Mouse (Mus musculus) testis, adult 2 months (tissue): ENCODE measurements around the gene Myo10. TPM values are rescaled to one million over a fixed set of nuclear protein-coding genes. Genes with fewer than 3 reads are reported as not detected.

ENCODE experiments used
- H3K27ac ChIP-seq: fragments of 200-500 bp; 2 replicates; pipeline ENCODE4 v1.5.1; 2012; ENCODE audit warnings: low read depth, low read length; ENCODE audit not compliant: control insufficient read depth, insufficient read depth
- H3K27me3 ChIP-seq: fragments of 200-500 bp; 2 replicates; pipeline ENCODE4 v1.6.1; 2012; ENCODE audit warnings: mild to moderate bottlenecking, low read length, moderate library complexity; ENCODE audit not compliant: control insufficient read depth, insufficient read depth
- H3K36me3 ChIP-seq: fragments of 200-500 bp; 2 replicates; pipeline ENCODE4 v1.6.1; 2012; ENCODE audit warnings: mild to moderate bottlenecking, low read length; ENCODE audit not compliant: control insufficient read depth, insufficient read depth
- H3K4me1 ChIP-seq: fragments of 200-500 bp; 2 replicates; pipeline ENCODE4 v1.6.1; 2012; ENCODE audit warnings: low read length; ENCODE audit not compliant: control insufficient read depth, insufficient read depth
- H3K4me3 ChIP-seq: fragments of 200-500 bp; 2 replicates; pipeline ENCODE4 v1.5.1; 2012; ENCODE audit warnings: low read depth, mild to moderate bottlenecking, low read length, moderate library complexity, mixed read lengths; ENCODE audit not compliant: control insufficient read depth
- CTCF ChIP-seq: fragments of 200-500 bp; IDR thresholded peaks from 2 replicates; pipeline ENCODE4 v1.5.1; 2012; ENCODE audit warnings: low read depth, mild to moderate bottlenecking, inconsistent platforms, low read length, moderate library complexity; ENCODE audit not compliant: control insufficient read depth, insufficient read depth, insufficient replicate concordance
- POLR2A ChIP-seq: fragments of 200-500 bp; IDR thresholded peaks from 2 replicates; pipeline ENCODE4 v1.6.1; 2012; ENCODE audit warnings: low read depth, mild to moderate bottlenecking, inconsistent platforms, low read length, moderate library complexity; ENCODE audit not compliant: control insufficient read depth
- polyA plus RNA-seq: library from polyadenylated mRNA; depleted of rRNA; stranded (reverse); fragments of >200 nt; gene quantifications from 2 replicates; pipeline ENCODE4 v1.2.3, GENCODE M21; 2012

The Myo10 gene
- polyA plus RNA-seq, 1 experiment = 17.5 TPM

GRCm38 (mm10) chr15:25593469-25594150 is 28.7 kb upstream of the Myo10 start:
- Histone ChIP-seq H3K4me1 (no peaks in the 10 kb centered on the region), H3K4me3 (no peak overlapping the region), H3K27me3 (no peaks in the 10 kb centered on the region), H3K27ac (no peak overlapping the region), H3K36me3 (no peaks in the 10 kb centered on the region)
- no peak for TF ChIP-seq POLR2A
- no peak for TF ChIP-seq CTCF

DNA sequence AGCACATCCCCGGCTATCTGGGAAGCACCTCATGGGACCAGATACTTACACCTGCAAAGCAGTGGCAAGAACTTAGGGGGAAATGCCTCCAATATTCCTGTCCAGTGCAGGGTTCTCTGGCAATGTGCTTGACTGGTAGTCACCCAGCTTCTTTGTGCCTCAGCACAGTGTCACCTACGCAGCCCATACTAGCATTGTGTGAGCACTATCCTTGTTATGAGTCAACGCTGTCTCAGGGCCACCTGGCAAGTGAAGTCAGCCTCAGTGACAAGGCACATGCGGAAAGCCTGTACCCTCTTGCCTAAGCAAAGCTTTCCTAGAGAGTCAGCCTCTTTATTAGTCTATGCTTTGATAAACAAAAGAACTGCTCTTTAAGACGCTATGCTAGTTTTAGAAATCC is 24.0 kb upstream of the Myo10 start:
- TF ChIP-seq CTCF (no peak), POLR2A (no peak)

GRCm38 (mm10) chr15:25602306-25602705 is 20.0 kb upstream of the Myo10 start:
- TF ChIP-seq CTCF (no peak), POLR2A (no peak)
- no peaks in the 10 kb centered on the region for H3K4me1 ChIP-seq
- no peak overlapping the region for H3K4me3 ChIP-seq
- H3K36me3 ChIP-seq = no peaks in the 10 kb centered on the region
- no peak overlapping the region for H3K27ac ChIP-seq
- H3K27me3 ChIP-seq = no peaks in the 10 kb centered on the region

More for the DNA sequence above, 24.0 kb upstream of the Myo10 start:
- Histone ChIP-seq H3K4me3 (no peak overlapping the region), H3K4me1 (no peaks in the 10 kb centered on the region), H3K27ac (no peak overlapping the region), H3K27me3 (no peaks in the 10 kb centered on the region), H3K36me3 (no peaks in the 10 kb centered on the region)

DNA sequence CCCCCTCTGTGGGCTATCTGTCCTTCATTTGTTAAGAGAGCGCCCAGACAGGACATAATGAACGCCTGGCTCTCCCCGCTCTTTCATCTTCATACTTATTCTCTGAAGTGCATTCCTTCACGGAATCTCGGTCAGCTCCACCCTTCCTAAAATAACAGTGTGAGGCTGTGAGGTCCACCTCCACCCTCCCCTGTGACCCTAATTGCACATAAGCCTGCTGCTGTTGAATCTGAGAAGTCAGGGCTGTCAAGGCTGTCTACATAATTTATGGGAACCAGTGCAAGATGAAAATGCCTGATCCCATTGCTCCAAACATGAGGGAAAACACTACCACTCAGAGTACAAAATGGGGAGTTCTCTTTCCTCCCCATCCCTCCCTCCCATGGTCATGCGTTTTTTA is 19.0 kb upstream of the Myo10 start:
- Histone ChIP-seq H3K27me3 (no peaks in the 10 kb centered on the region), H3K4me1 (no peaks in the 10 kb centered on the region), H3K27ac (no peak overlapping the region), H3K36me3 (no peaks in the 10 kb centered on the region), H3K4me3 (no peak overlapping the region)
- no peak for TF ChIP-seq CTCF
- no peak for TF ChIP-seq POLR2A

GRCm38 (mm10) chr15:25604231-25604630 is 18.1 kb upstream of the Myo10 start:
- no peak overlapping the region for H3K27ac ChIP-seq
- H3K27me3 ChIP-seq = no peaks in the 10 kb centered on the region
- TF ChIP-seq POLR2A (no peak), CTCF (peak; percentile 57)
- H3K4me3 ChIP-seq = no peak overlapping the region
- H3K36me3 ChIP-seq = no peaks in the 10 kb centered on the region
- H3K4me1 ChIP-seq = no peaks in the 10 kb centered on the region

GRCm38 (mm10) chr15:25605376-25605775 is 16.9 kb upstream of the Myo10 start:
- Histone ChIP-seq H3K36me3 (no peaks in the 10 kb centered on the region), H3K4me3 (no peak overlapping the region), H3K4me1 (no peaks in the 10 kb centered on the region), H3K27ac (no peak overlapping the region), H3K27me3 (no peaks in the 10 kb centered on the region)
- no peak for TF ChIP-seq POLR2A
- no peak for TF ChIP-seq CTCF

DNA sequence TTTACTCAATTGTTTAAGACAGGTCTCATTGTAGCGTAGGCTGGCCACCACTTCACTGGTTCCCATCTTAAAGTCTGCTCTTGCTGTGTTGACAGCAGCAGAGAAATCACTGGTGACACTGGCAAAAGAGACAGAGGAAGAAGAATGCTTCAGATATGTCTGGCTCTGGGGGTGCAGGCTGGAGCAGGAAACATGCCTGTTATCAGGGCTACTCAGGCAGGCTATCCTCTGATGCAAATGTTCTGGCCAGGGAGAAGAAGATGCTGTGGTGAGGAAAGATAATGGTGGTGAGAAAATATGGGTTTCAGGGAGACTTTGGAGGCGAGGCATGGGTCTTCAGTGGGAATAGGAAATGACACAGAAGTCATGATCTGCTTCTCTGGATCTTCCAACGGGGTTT is 13.6 kb upstream of the Myo10 start:
- H3K4me3 ChIP-seq = no peak overlapping the region
- H3K27me3 ChIP-seq = no peaks in the 10 kb centered on the region
- H3K36me3 ChIP-seq = no peaks in the 10 kb centered on the region
- no peaks in the 10 kb centered on the region for H3K4me1 ChIP-seq
- H3K27ac ChIP-seq = no peak overlapping the region
- TF ChIP-seq POLR2A = no peak
- TF ChIP-seq CTCF = no peak

- Histone ChIP-seq H3K27ac (no peak overlapping the region), H3K4me3 (no peak overlapping the region), H3K27me3 (no peaks in the 10 kb centered on the region), H3K36me3 (no peaks in the 10 kb centered on the region), H3K4me1 (no peaks in the 10 kb centered on the region)
- TF ChIP-seq POLR2A (no peak), CTCF (no peak)
These were observed 13.1 kb upstream of the Myo10 start for GRCm38 (mm10) chr15:25609253-25609652.
